18 mouse cellular contexts compared by ENCODE assay signal in the genomic region with DNA sequence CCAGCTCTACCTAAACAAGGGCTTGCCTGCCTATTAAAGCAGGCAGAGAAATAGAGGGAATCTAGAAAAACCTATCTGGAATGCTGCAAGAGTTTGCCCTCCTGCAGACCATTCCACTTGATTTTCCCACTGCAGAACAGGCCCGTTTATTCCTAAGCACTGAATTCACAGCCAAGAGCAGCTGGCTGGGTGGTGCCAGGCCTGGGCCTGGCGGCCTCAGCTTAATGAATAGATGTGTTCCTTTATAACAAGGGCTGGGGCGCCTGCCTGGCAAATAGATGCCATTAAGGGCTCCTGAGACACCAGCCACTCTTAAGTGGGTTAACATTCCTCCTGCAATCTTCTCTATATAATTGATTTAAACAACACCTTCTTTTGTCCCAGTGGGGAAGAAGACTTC.
A peak's percentile ranks its signal among the peaks of the same experiment; 100 is the strongest.
DNase-seq lines count a peak whose midpoint lies in the region; ATAC-seq and TF ChIP-seq lines count a peak whose summit lies in the region.
"Had no signal": no experiment of that assay in that cellular context is flagged by ENCODE, and none has a peak within 500 bp of the region (broad histone marks: within the 10 kb centered on the region; RNA-seq: fewer than 3 reads in every experiment).

No protein-coding gene starts in this region.

- no peak for TF ChIP-seq CTCF in kidney, adult 2 months (conservative IDR thresholded peaks at IDR 0.05; ENCODE audit: insufficient read depth, insufficient read length, low read depth, low read length)

- no peaks in the 10 kb centered on the region for H3K27me3 ChIP-seq in hindbrain, embryonic 13.5 days
- no peaks in the 10 kb centered on the region for H3K27me3 ChIP-seq in hindbrain, embryonic 11.5 days (ENCODE audit: control insufficient read depth, insufficient read depth, low read length)
- H3K27me3 ChIP-seq in midbrain, embryonic 13.5 days: no peaks in the 10 kb centered on the region
- H3K27me3 ChIP-seq in midbrain, embryonic 10.5 days (ENCODE audit: low read depth, poor library complexity, severe bottlenecking): no peaks in the 10 kb centered on the region
- no peaks in the 10 kb centered on the region for H3K27me3 ChIP-seq in forebrain, embryonic 15.5 days
- no peaks in the 10 kb centered on the region for H3K27me3 ChIP-seq in kidney, adult 2 months (replicated peaks; ENCODE audit: control insufficient read depth, insufficient read depth, low read length)
- H3K27me3 ChIP-seq: limb, embryonic 13.5 days; liver, embryonic 13.5 days; midbrain, embryonic 12.5 days had no signal

- H3K27ac ChIP-seq in hindbrain, embryonic 13.5 days: peak overlapping the region; percentile 60
- H3K27ac ChIP-seq in hindbrain, embryonic 11.5 days (ENCODE audit: low read depth, low read length): no peak overlapping the region
- peak overlapping the region; percentile 10; the same call in 1 of the 2 replicates for H3K27ac ChIP-seq in midbrain, embryonic 13.5 days
- H3K27ac ChIP-seq in midbrain, embryonic 10.5 days (replicated peaks): no peak overlapping the region
- peak overlapping the region; percentile 52 for H3K27ac ChIP-seq in forebrain, embryonic 15.5 days (replicated peaks)
- H3K27ac ChIP-seq in kidney, adult 2 months (ENCODE audit: insufficient read depth, low read depth, low read length): no peak overlapping the region
- H3K27ac ChIP-seq: heart, embryonic 10.5 days; limb, embryonic 13.5 days; liver, embryonic 13.5 days; midbrain, embryonic 12.5 days had no signal

- peaks cover 63% of the 10 kb centered on the region for H3K4me1 ChIP-seq in hindbrain, embryonic 13.5 days (replicated peaks)
- no peaks in the 10 kb centered on the region for H3K4me1 ChIP-seq in hindbrain, embryonic 11.5 days (replicated peaks; ENCODE audit: control insufficient read depth, insufficient read depth, low read length)
- peaks cover 40% of the 10 kb centered on the region for H3K4me1 ChIP-seq in midbrain, embryonic 13.5 days (replicated peaks)
- H3K4me1 ChIP-seq in midbrain, embryonic 10.5 days: peaks cover 34% of the 10 kb centered on the region
- peaks cover 51% of the 10 kb centered on the region for H3K4me1 ChIP-seq in forebrain, embryonic 15.5 days
- peaks cover 41% of the 10 kb centered on the region for H3K4me1 ChIP-seq in kidney, adult 2 months (ENCODE audit: control insufficient read depth, insufficient read depth, low read length)

- ATAC-seq in hindbrain, embryonic 13.5 days (ENCODE audit: low FRiP score): no peak
- no peak for ATAC-seq in hindbrain, embryonic 11.5 days (ENCODE audit: low FRiP score)
- ATAC-seq in midbrain, embryonic 13.5 days: no peak
- peak; percentile 59; the same call in 1 of the 2 replicates for ATAC-seq in forebrain, embryonic 15.5 days (replicated peaks)
- no peak for ATAC-seq in CD4-positive, CD25-positive, alpha-beta regulatory T cell, adult 4 months

- TF ChIP-seq POLR2A in kidney, adult 2 months (IDR thresholded peaks at IDR 0.05; ENCODE audit: low read depth, low read length): no peak

- H3K4me2 ChIP-seq in hindbrain, embryonic 13.5 days: no peak overlapping the region
- H3K4me2 ChIP-seq in hindbrain, embryonic 11.5 days (replicated peaks; ENCODE audit: low read depth, low read length): no peak overlapping the region
- H3K4me2 ChIP-seq in midbrain, embryonic 13.5 days (replicated peaks): no peak overlapping the region
- no peak overlapping the region for H3K4me2 ChIP-seq in forebrain, embryonic 15.5 days (replicated peaks)
- H3K4me2 ChIP-seq: limb, embryonic 13.5 days; liver, embryonic 13.5 days; midbrain, embryonic 12.5 days had no signal

- H3K9ac ChIP-seq in hindbrain, embryonic 13.5 days: peak overlapping the region; percentile 1; the same call in 1 of the 2 replicates
- H3K9ac ChIP-seq in hindbrain, embryonic 11.5 days (ENCODE audit: low read depth, low read length): no peak overlapping the region
- no peak overlapping the region for H3K9ac ChIP-seq in midbrain, embryonic 13.5 days (replicated peaks)
- no peak overlapping the region for H3K9ac ChIP-seq in forebrain, embryonic 15.5 days (replicated peaks)
- H3K9ac ChIP-seq: limb, embryonic 13.5 days; liver, embryonic 13.5 days; midbrain, embryonic 12.5 days had no signal

- no peaks in the 10 kb centered on the region for H3K9me3 ChIP-seq in hindbrain, embryonic 13.5 days
- H3K9me3 ChIP-seq in hindbrain, embryonic 11.5 days (ENCODE audit: control insufficient read depth, low read length): no peaks in the 10 kb centered on the region
- no peaks in the 10 kb centered on the region for H3K9me3 ChIP-seq in midbrain, embryonic 13.5 days
- no peaks in the 10 kb centered on the region for H3K9me3 ChIP-seq in midbrain, embryonic 10.5 days (replicated peaks)
- H3K9me3 ChIP-seq in forebrain, embryonic 15.5 days: no peaks in the 10 kb centered on the region
- H3K9me3 ChIP-seq: heart, embryonic 10.5 days; limb, embryonic 13.5 days; liver, embryonic 13.5 days; midbrain, embryonic 12.5 days had no signal

- H3K36me3 ChIP-seq in hindbrain, embryonic 13.5 days: no peaks in the 10 kb centered on the region
- no peaks in the 10 kb centered on the region for H3K36me3 ChIP-seq in hindbrain, embryonic 11.5 days (ENCODE audit: control insufficient read depth, insufficient read depth, low read length)
- H3K36me3 ChIP-seq in midbrain, embryonic 13.5 days: no peaks in the 10 kb centered on the region
- H3K36me3 ChIP-seq in midbrain, embryonic 10.5 days: peaks cover 2% of the 10 kb centered on the region; the same call in 1 of the 2 replicates
- H3K36me3 ChIP-seq in forebrain, embryonic 15.5 days: no peaks in the 10 kb centered on the region
- no peaks in the 10 kb centered on the region for H3K36me3 ChIP-seq in kidney, adult 2 months (ENCODE audit: control insufficient read depth, insufficient read depth, low read length)
- H3K36me3 ChIP-seq: limb, embryonic 13.5 days; liver, embryonic 13.5 days; midbrain, embryonic 12.5 days had no signal

- H3K4me3 ChIP-seq in hindbrain, embryonic 13.5 days: no peak overlapping the region
- H3K4me3 ChIP-seq in hindbrain, embryonic 11.5 days (ENCODE audit: low read depth, low read length): no peak overlapping the region
- no peak overlapping the region for H3K4me3 ChIP-seq in midbrain, embryonic 13.5 days (replicated peaks)
- no peak overlapping the region for H3K4me3 ChIP-seq in midbrain, embryonic 10.5 days
- H3K4me3 ChIP-seq in forebrain, embryonic 15.5 days: no peak overlapping the region
- H3K4me3 ChIP-seq in kidney, adult 2 months (ENCODE audit: insufficient read depth, low read depth, low read length): no peak overlapping the region
- H3K4me3 ChIP-seq: heart, embryonic 10.5 days; limb, embryonic 13.5 days; liver, embryonic 13.5 days; midbrain, embryonic 12.5 days had no signal

- no peak for DNase-seq in hindbrain, embryonic 11.5 days (ENCODE audit: low spot score)
- DNase-seq in midbrain, embryonic 10.5 days (ENCODE audit: low spot score): no peak
- peak; percentile 53 for DNase-seq in brain, adult 2 months (ENCODE audit: low read depth, low spot score)
- no peak for DNase-seq in kidney, adult 2 months
- DNase-seq: B cell, adult 2 months; cerebellum, adult 9-10 months; kidney, adult 18-20 months; kidney, postnatal 10 days; liver, embryonic 13.5 days; right cerebral cortex, adult 18-20 months; thymus, postnatal 4 days had no signal

- 49% methylated on average over 3 of the region's 3 CpGs for WGBS in hindbrain, embryonic 13.5 days
- 81% methylated on average over 3 of the region's 3 CpGs for WGBS in hindbrain, embryonic 11.5 days
- WGBS in midbrain, embryonic 13.5 days: 56% methylated on average over 3 of the region's 3 CpGs
- WGBS in midbrain, embryonic 10.5 days: 82% methylated on average over 3 of the region's 3 CpGs
- 9% methylated on average over 3 of the region's 3 CpGs for WGBS in forebrain, embryonic 15.5 days
- 67% methylated on average over 3 of the region's 3 CpGs for WGBS in kidney, adult 2 months

Comparison
In these comparisons a context has a peak if more than half of its experiments do, and no peak if none do; other contexts are left out.
1. H3K27ac ChIP-seq: peak in hindbrain, embryonic 13.5 days (single experiment), midbrain, embryonic 13.5 days (single experiment) and forebrain, embryonic 15.5 days (single experiment); none in hindbrain, embryonic 11.5 days (single experiment), midbrain, embryonic 10.5 days (single experiment) and kidney, adult 2 months (single experiment).